Mouse (Mus musculus) megakaryocyte, embryonic 14.5 days (primary cell): ENCODE measurements around the gene Id1.

Experiments used
- FLI1 ChIP-seq: IDR thresholded peaks from 2 replicates; pipeline ENCODE4 v1.6.1; 2012; ENCODE audit warnings: low read length, inconsistent platforms, mixed read lengths
- GATA1 ChIP-seq: IDR thresholded peaks from 3 replicates; pipeline ENCODE4 v1.6.1; 2012; ENCODE audit warnings: mixed read lengths, low read length, inconsistent platforms, borderline replicate concordance

DNA sequence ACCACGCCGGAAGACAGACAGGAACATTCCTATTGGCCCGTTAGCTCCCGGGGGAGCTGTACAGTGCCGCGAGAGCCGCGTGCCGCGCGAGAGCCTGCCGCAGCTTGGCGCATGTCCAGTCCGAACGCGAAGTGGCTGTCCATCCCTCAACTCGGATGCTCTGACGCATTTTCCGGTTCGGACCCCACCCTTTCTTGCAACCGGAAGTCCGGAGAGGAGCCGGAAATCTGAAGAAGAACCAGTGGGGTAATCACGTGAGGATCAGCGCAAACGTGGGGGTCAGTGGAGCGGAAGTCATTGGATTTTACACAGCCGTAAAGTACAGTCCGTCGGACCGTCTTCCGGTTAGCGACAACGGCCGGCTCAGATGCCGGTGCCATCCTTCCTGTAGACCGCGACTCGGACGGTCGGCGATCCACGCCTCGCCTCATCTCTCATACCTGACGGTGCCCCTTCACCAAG, 49.2 kb upstream of the Id1 start, which contains the start of gene Mcts2:
- TF ChIP-seq GATA1 (no peak), FLI1 (no peak)
